Mouse (Mus musculus) heart, postnatal 0 days (tissue): Measurements from ENCODE around the gene Atp6v1e1.

Experiments used
- CTCF ChIP-seq: IDR thresholded peaks from 2 replicates; pipeline ENCODE4 v1.5.1; 2016; ENCODE audit warnings: antibody characterized with exemption, control low read depth, low read depth
- EP300 ChIP-seq: IDR thresholded peaks from 2 replicates; pipeline ENCODE4 v1.6.1; 2016; ENCODE audit warnings: antibody characterized with exemption, low read depth

DNA sequence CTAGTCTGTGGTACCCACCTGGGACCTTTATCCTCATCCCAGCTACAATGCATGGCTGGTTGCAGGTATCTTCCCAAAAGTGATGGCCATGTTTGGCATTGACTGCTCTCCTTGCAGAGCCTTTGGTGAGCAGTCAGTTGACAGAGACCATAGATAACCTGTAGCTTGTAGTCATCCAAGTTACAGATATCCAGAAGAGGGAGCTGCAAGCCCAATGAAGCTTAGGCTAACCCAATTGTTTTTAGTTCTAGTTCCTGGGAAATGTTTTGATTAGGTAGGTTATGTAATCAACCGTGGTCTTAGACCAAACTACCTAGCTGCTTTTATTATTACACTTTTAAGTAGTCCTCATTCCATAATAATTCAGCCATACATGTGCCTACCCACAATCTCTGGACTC, 51.2 kb downstream of the Atp6v1e1 start:
- no peak for TF ChIP-seq CTCF
- no peak for TF ChIP-seq EP300
